Mouse (Mus musculus): ENCODE measurements around the gene Ust. TPM values are rescaled to one million over a fixed set of nuclear protein-coding genes. Genes with fewer than 3 reads are reported as not detected.

The Ust gene
- polyA plus RNA-seq, 1 experiment from 2014 or later = 4.8 TPM

DNA sequence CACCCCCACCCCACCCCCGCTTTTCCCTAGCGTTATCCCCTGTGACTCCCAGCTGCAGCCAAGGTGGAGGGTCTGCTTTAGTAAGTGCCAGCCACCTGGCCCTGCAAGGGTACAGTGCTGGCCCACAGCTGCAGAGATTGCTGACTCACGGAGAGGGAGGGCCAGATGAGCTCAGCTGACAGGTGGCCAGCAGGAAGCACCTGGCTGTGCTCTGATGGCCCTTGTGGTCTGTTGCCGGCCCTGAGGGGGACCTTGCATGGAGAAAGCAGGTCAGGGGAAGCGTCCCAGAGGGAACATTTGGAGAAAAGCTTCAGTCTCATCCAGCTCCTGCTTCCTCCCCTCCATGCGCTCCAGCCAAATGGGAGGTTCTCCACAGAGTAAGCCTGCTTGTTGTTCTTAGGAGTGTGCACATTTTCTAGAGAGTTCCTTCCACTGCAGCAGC, 231.3 kb downstream of the Ust start:
- 41% methylated on average over 5 of the region's 6 CpGs for WGBS
- H3K9me3 ChIP-seq (replicated peaks; ENCODE audit: control insufficient read depth, low read length, poor library complexity, severe bottlenecking) = no peaks in the 10 kb centered on the region
- no peak overlapping the region for H3K9ac ChIP-seq (ENCODE audit: low read depth, low read length)
- ATAC-seq = no peak
- H3K27ac ChIP-seq (ENCODE audit: low read length) = no peak overlapping the region
- H3K27me3 ChIP-seq (ENCODE audit: control insufficient read depth, insufficient read depth, low read depth, low read length) = no peaks in the 10 kb centered on the region
- H3K4me2 ChIP-seq (ENCODE audit: low read length) = no peak overlapping the region
- H3K4me1 ChIP-seq (ENCODE audit: control insufficient read depth, insufficient read depth, low read length) = no peaks in the 10 kb centered on the region
- no peaks in the 10 kb centered on the region for H3K36me3 ChIP-seq (ENCODE audit: control insufficient read depth, insufficient read depth, low read length)
- H3K4me3 ChIP-seq (ENCODE audit: low read depth, low read length) = no peak overlapping the region

DNA sequence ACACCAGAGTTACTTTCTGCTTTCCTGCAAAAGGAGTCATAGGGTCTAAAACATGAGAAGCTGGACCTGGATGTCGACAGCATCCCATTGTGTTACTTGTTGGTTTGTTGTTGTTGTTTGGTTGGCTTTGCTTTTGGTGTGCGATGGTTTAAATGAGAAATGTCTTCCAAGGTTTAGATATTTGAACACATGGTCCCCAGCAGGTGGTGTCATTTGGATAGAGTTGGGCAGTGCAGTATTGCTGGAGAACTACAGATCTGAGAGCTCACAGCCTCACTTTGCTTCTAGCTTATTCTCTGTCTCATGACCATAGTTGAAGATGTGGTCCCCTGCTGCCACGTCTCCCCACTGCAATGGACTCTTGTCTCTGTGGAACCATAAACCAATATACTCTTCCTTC, 234.6 kb downstream of the Ust start:
- Histone ChIP-seq H3K9ac (ENCODE audit: low read depth, low read length) (no peak overlapping the region), H3K27me3 (ENCODE audit: control insufficient read depth, insufficient read depth, low read depth, low read length) (no peaks in the 10 kb centered on the region), H3K4me1 (ENCODE audit: control insufficient read depth, insufficient read depth, low read length) (no peaks in the 10 kb centered on the region), H3K27ac (ENCODE audit: low read length) (no peak overlapping the region), H3K4me2 (ENCODE audit: low read length) (no peak overlapping the region), H3K9me3 (replicated peaks; ENCODE audit: control insufficient read depth, low read length, poor library complexity, severe bottlenecking) (no peaks in the 10 kb centered on the region), H3K4me3 (ENCODE audit: low read depth, low read length) (no peak overlapping the region), H3K36me3 (ENCODE audit: control insufficient read depth, insufficient read depth, low read length) (no peaks in the 10 kb centered on the region)
- WGBS = 92% methylated on average over 3 of the region's 3 CpGs
- no peak for ATAC-seq

DNA sequence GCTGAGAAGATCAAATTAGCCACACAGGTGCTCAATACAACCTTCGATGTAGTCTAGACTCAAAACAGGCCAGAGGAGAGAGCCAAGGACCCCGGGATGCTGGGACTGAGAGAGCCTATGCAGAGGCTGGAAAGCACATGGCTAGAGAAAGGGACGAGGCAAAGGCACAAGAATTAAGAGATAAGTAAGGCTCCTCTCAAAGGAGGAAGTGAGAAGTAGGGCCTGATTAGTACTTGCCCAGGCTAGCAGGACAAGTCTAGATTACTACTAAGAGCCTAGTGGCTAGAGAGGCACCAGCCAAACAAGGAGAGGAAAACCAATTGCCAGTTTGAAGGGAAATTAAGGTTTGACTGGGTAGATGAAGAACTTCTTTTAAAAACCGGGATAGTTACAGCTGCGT, 241.5 kb downstream of the Ust start:
- H3K9ac ChIP-seq (ENCODE audit: low read depth, low read length) = no peak overlapping the region
- H3K9me3 ChIP-seq (replicated peaks; ENCODE audit: control insufficient read depth, low read length, poor library complexity, severe bottlenecking) = no peaks in the 10 kb centered on the region
- ATAC-seq = no peak
- no peaks in the 10 kb centered on the region for H3K4me1 ChIP-seq (ENCODE audit: control insufficient read depth, insufficient read depth, low read length)
- no peak overlapping the region for H3K4me2 ChIP-seq (ENCODE audit: low read length)
- H3K27ac ChIP-seq (ENCODE audit: low read length) = no peak overlapping the region
- WGBS = 85% methylated on average over 5 of the region's 5 CpGs
- H3K36me3 ChIP-seq (ENCODE audit: control insufficient read depth, insufficient read depth, low read length) = no peaks in the 10 kb centered on the region
- no peaks in the 10 kb centered on the region for H3K27me3 ChIP-seq (ENCODE audit: control insufficient read depth, insufficient read depth, low read depth, low read length)
- H3K4me3 ChIP-seq (ENCODE audit: low read depth, low read length) = no peak overlapping the region

DNA sequence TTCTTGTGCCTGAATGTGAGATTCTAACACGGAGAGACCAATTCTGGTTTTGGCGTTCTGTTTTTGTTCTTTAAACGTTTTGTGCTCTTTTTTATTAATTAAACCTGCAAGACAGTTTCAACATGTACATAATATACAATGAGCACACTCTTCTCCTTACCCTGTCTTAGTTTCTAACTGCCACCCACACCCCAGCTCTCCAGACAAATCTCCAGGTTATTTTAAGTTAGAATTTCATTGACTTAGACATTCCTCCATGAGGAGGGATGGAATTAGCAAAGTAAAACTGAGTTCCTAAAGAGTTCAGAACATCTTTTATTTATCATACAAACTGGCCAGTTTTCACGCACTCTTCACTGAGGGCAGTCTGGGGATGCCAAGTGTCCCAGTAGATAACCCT, 248.9 kb downstream of the Ust start:
- WGBS = 88% methylated on average over 4 of the region's 4 CpGs
- no peak for ATAC-seq
- Histone ChIP-seq H3K27ac (ENCODE audit: low read length) (no peak overlapping the region), H3K9me3 (replicated peaks; ENCODE audit: control insufficient read depth, low read length, poor library complexity, severe bottlenecking) (no peaks in the 10 kb centered on the region), H3K4me3 (ENCODE audit: low read depth, low read length) (no peak overlapping the region), H3K27me3 (ENCODE audit: control insufficient read depth, insufficient read depth, low read depth, low read length) (no peaks in the 10 kb centered on the region), H3K4me2 (ENCODE audit: low read length) (no peak overlapping the region), H3K36me3 (ENCODE audit: control insufficient read depth, insufficient read depth, low read length) (no peaks in the 10 kb centered on the region), H3K4me1 (ENCODE audit: control insufficient read depth, insufficient read depth, low read length) (no peaks in the 10 kb centered on the region), H3K9ac (ENCODE audit: low read depth, low read length) (no peak overlapping the region)

DNA sequence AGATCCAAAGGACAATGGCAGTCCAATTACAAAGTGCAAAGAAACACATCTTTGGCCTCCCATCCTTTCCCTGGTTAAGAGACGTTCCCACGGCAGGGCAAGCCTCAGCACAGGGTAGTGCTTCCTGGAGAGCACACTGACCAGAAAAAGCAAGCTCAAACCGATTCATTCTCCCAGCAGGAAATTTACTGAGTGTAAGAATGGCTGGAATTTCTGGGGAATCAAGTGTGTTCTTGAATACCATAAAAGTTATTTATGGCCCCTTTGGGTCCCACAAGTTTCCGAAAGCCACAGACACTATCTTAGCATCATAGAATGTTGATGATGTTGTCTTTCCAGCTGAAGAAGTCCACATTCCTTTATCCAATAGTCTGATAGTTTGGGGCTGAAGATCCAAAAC, 258.9 kb downstream of the Ust start:
- WGBS = 54% methylated on average over 4 of the region's 4 CpGs
- no peaks in the 10 kb centered on the region for H3K4me1 ChIP-seq (ENCODE audit: control insufficient read depth, insufficient read depth, low read length)
- ATAC-seq = no peak

GRCm38 (mm10) chr10:8250005-8250404, 268.6 kb downstream of the Ust start:
- no peaks in the 10 kb centered on the region for H3K4me1 ChIP-seq (ENCODE audit: control insufficient read depth, insufficient read depth, low read length)
- no peak for ATAC-seq
- H3K9me3 ChIP-seq (replicated peaks; ENCODE audit: control insufficient read depth, low read length, poor library complexity, severe bottlenecking) = no peaks in the 10 kb centered on the region
- H3K27ac ChIP-seq (ENCODE audit: low read length) = no peak overlapping the region
- H3K4me2 ChIP-seq (ENCODE audit: low read length) = no peak overlapping the region
- 95% methylated on average over 3 of the region's 3 CpGs for WGBS
- H3K4me3 ChIP-seq (ENCODE audit: low read depth, low read length) = no peak overlapping the region
- no peaks in the 10 kb centered on the region for H3K36me3 ChIP-seq (ENCODE audit: control insufficient read depth, insufficient read depth, low read length)
- H3K9ac ChIP-seq (ENCODE audit: low read depth, low read length) = no peak overlapping the region
- no peaks in the 10 kb centered on the region for H3K27me3 ChIP-seq (ENCODE audit: control insufficient read depth, insufficient read depth, low read depth, low read length)

More for the DNA sequence above, 258.9 kb downstream of the Ust start:
- Histone ChIP-seq H3K9me3 (replicated peaks; ENCODE audit: control insufficient read depth, low read length, poor library complexity, severe bottlenecking) (no peaks in the 10 kb centered on the region), H3K36me3 (ENCODE audit: control insufficient read depth, insufficient read depth, low read length) (no peaks in the 10 kb centered on the region), H3K4me2 (ENCODE audit: low read length) (no peak overlapping the region), H3K9ac (ENCODE audit: low read depth, low read length) (no peak overlapping the region), H3K27me3 (ENCODE audit: control insufficient read depth, insufficient read depth, low read depth, low read length) (no peaks in the 10 kb centered on the region), H3K27ac (ENCODE audit: low read length) (no peak overlapping the region), H3K4me3 (ENCODE audit: low read depth, low read length) (no peak overlapping the region)

DNA sequence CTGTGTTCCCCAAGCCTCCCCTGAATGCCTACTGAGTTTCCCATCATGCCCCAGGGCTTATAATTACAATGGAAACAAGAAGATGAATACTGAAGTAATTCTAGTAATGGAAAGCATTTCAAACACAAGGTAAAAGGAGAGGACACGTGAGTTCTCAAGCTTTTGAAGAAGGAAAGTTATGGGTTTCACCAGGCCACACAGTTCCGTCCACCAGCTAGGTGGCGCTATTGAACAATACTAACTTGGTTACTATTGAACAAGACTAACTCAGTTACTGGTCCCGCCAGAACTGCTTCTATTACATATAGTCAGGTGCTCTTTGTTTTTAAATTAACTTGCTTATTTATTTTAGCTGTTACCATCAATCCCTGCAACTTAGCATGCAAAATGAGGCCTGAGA, 276.3 kb downstream of the Ust start:
- Histone ChIP-seq H3K4me2 (ENCODE audit: low read length) (no peak overlapping the region), H3K9ac (ENCODE audit: low read depth, low read length) (no peak overlapping the region), H3K9me3 (replicated peaks; ENCODE audit: control insufficient read depth, low read length, poor library complexity, severe bottlenecking) (no peaks in the 10 kb centered on the region), H3K27ac (ENCODE audit: low read length) (no peak overlapping the region), H3K27me3 (ENCODE audit: control insufficient read depth, insufficient read depth, low read depth, low read length) (no peaks in the 10 kb centered on the region), H3K36me3 (ENCODE audit: control insufficient read depth, insufficient read depth, low read length) (no peaks in the 10 kb centered on the region), H3K4me3 (ENCODE audit: low read depth, low read length) (no peak overlapping the region), H3K4me1 (ENCODE audit: control insufficient read depth, insufficient read depth, low read length) (no peaks in the 10 kb centered on the region)
- 0 out of 2 replicates have a peak, but pooled peaks have one; percentile 55 for ATAC-seq
- 12% methylated on average over 4 of the region's 4 CpGs for WGBS

- no peak for ATAC-seq
- 68% methylated on average over 4 of the region's 4 CpGs for WGBS
- no peak overlapping the region for H3K27ac ChIP-seq (ENCODE audit: low read length)
Measured at GRCm38 (mm10) chr10:8240703-8241102, 277.9 kb downstream of the Ust start.

GRCm38 (mm10) chr10:8240242-8240641, 278.4 kb downstream of the Ust start:
- no peak overlapping the region for H3K27ac ChIP-seq (ENCODE audit: low read length)
- no peaks in the 10 kb centered on the region for H3K27me3 ChIP-seq (ENCODE audit: control insufficient read depth, insufficient read depth, low read depth, low read length)
- no peak overlapping the region for H3K9ac ChIP-seq (ENCODE audit: low read depth, low read length)
- H3K36me3 ChIP-seq (ENCODE audit: control insufficient read depth, insufficient read depth, low read length) = no peaks in the 10 kb centered on the region
- no peaks in the 10 kb centered on the region for H3K4me1 ChIP-seq (ENCODE audit: control insufficient read depth, insufficient read depth, low read length)
- ATAC-seq = peak; percentile 74
- H3K4me3 ChIP-seq (ENCODE audit: low read depth, low read length) = no peak overlapping the region
- no peaks in the 10 kb centered on the region for H3K9me3 ChIP-seq (replicated peaks; ENCODE audit: control insufficient read depth, low read length, poor library complexity, severe bottlenecking)
- H3K4me2 ChIP-seq (ENCODE audit: low read length) = no peak overlapping the region
- 12% methylated on average over 3 of the region's 3 CpGs for WGBS

More at GRCm38 (mm10) chr10:8240703-8241102, 277.9 kb downstream of the Ust start:
- Histone ChIP-seq H3K4me2 (ENCODE audit: low read length) (no peak overlapping the region), H3K9me3 (replicated peaks; ENCODE audit: control insufficient read depth, low read length, poor library complexity, severe bottlenecking) (no peaks in the 10 kb centered on the region), H3K4me3 (ENCODE audit: low read depth, low read length) (no peak overlapping the region), H3K4me1 (ENCODE audit: control insufficient read depth, insufficient read depth, low read length) (no peaks in the 10 kb centered on the region), H3K27me3 (ENCODE audit: control insufficient read depth, insufficient read depth, low read depth, low read length) (no peaks in the 10 kb centered on the region), H3K36me3 (ENCODE audit: control insufficient read depth, insufficient read depth, low read length) (no peaks in the 10 kb centered on the region), H3K9ac (ENCODE audit: low read depth, low read length) (no peak overlapping the region)

All from midbrain, embryonic 16.5 days (tissue).